Mouse (Mus musculus): Measurements from ENCODE around the gene Efcab7. TPM values are rescaled to one million over a fixed set of nuclear protein-coding genes. Genes with fewer than 3 reads are reported as not detected.

The Efcab7 gene
- total RNA-seq, 1 experiment from 2014 or later, result 5.9 TPM

- ATAC-seq (replicated peaks; ENCODE audit: insufficient number of reproducible peaks, low FRiP score, low TSS enrichment, poor library complexity, severe bottlenecking), result no peak
Observed at GRCm38 (mm10) chr4:99939711-99940505, 110.9 kb downstream of the Efcab7 start.

GRCm38 (mm10) chr4:99941655-99942414 is 112.8 kb downstream of the Efcab7 start:
- no peak for ATAC-seq (replicated peaks; ENCODE audit: insufficient number of reproducible peaks, low FRiP score, low TSS enrichment, poor library complexity, severe bottlenecking)

- no peak for ATAC-seq (replicated peaks; ENCODE audit: insufficient number of reproducible peaks, low FRiP score, low TSS enrichment, poor library complexity, severe bottlenecking)
Observed at GRCm38 (mm10) chr4:99944606-99945005, 115.6 kb downstream of the Efcab7 start.

DNA sequence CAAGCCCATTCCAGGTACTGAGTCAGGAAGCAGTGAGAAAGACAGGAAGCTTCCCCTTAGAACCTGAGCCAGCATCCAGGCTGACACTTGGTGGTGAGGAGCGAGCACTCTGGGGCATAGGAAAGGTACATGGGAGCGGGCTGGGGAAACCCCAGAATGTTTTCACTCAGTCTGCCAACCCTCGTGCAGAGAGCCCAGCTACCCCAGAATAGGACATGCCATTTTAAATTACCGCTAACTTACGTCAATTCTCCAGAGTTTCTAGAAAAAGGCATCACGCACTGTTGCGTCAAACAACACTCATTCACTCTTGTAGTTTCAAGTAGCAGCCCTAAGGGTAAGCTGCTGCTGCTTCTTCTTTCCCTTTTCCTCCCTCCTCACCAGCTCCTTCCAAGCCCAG is 116.0 kb downstream of the Efcab7 start:
- no peak for ATAC-seq (replicated peaks; ENCODE audit: insufficient number of reproducible peaks, low FRiP score, low TSS enrichment, poor library complexity, severe bottlenecking)

DNA sequence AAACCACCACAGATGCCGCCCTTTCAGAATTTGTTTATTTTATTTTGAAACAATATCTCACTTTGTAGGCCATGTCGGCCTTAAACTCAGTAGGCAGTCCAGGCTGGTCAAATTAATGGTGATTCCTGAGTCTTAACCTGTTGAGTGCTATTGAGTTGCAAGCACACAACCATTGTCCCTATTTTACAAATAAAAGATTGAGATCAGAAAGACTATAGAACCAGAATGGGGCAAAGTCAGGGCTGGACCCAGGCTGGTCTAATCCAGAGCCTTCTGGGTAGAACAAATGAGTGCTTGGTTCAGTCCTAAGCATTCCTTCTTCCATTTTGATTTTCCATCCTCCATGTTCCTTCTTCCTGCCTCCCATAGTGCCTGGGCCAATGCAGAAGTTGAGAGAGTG is 117.5 kb downstream of the Efcab7 start:
- ATAC-seq (replicated peaks; ENCODE audit: insufficient number of reproducible peaks, low FRiP score, low TSS enrichment, poor library complexity, severe bottlenecking), result no peak

GRCm38 (mm10) chr4:99947192-99947591 is 118.2 kb downstream of the Efcab7 start:
- ATAC-seq (replicated peaks; ENCODE audit: insufficient number of reproducible peaks, low FRiP score, low TSS enrichment, poor library complexity, severe bottlenecking), result no peak

- no peak for ATAC-seq (replicated peaks; ENCODE audit: insufficient number of reproducible peaks, low FRiP score, low TSS enrichment, poor library complexity, severe bottlenecking)
Observed at GRCm38 (mm10) chr4:99947896-99948295, 118.9 kb downstream of the Efcab7 start.

DNA sequence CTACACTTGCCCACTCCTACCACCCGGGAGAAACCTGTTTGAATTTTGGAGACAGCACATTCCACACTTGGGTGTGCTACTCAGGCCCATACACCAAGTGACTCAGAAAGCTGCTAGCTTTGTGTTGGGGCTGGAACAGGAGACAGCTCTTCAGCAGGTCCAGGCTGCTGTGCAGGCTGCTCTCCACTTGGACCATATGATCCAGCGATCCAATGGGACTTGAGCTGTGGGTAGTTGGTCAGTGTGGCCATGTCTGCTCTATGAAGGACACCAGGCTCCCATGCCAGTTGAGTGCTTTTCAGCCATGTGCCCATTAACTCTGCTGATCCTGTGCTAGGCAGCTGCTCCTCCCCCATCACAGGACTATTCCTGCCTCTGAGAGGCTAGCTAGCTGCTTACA is 124.9 kb downstream of the Efcab7 start:
- no peak for ATAC-seq (replicated peaks; ENCODE audit: insufficient number of reproducible peaks, low FRiP score, low TSS enrichment, poor library complexity, severe bottlenecking)

DNA sequence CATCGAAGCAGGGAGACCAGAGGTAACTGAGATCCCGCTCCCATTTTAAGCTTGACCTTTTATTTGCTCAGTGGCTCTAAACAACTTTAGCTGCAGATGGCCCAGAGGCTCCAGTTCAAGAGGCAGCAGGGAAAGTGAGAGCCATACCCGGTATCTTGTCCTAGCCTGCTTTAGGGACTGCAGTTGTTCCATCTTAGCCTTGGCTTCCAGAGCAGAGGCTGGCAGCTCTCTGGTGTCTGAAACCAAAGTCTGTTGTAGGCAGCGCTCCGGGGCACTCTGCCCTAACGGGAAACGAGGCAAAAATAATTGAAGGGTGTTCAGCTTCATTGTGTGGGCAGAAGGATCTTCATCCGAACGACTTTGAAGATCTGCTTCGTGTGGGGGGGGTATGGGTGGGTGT is 126.4 kb downstream of the Efcab7 start:
- no peak for ATAC-seq (replicated peaks; ENCODE audit: insufficient number of reproducible peaks, low FRiP score, low TSS enrichment, poor library complexity, severe bottlenecking)

GRCm38 (mm10) chr4:99957186-99957585 is 128.2 kb downstream of the Efcab7 start:
- ATAC-seq (replicated peaks; ENCODE audit: insufficient number of reproducible peaks, low FRiP score, low TSS enrichment, poor library complexity, severe bottlenecking), result no peak

DNA sequence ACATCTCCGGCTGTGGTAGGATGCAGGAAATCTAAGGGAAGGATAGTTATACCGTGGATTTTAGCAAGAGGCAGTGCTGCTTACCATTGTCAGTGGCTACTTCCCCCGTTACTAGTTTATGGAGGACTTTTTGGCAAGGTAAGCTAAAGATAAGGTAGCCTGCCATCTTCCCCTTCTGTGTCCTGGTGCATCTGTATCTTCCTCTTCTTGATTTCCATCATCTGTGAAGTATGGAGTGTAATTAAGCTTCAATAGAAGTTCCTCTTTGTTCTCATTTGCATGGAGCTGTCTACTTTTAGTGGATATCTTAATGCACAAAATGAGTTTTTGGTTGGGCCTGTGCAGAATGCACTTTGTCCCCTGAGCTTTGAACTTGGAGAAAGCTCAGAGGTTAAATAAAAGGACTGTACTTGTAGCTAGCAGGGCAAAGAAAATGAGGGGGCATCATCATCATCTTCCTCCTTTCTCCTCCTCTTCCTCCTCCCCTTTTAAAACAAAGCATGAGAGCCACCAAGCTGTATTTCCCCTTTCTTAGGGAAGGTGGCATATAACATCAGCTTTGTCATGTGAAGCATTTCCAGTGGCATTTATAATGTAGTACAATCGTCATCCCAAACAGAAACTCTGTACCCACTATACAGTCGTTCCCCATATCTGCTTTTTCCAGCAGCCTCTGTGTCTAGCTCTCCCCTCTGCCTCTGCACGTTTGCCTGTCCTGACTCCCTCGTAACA is 129.3 kb downstream of the Efcab7 start:
- no peak for ATAC-seq (replicated peaks; ENCODE audit: insufficient number of reproducible peaks, low FRiP score, low TSS enrichment, poor library complexity, severe bottlenecking)

GRCm38 (mm10) chr4:99959308-99959707 is 130.3 kb downstream of the Efcab7 start:
- ATAC-seq (replicated peaks; ENCODE audit: insufficient number of reproducible peaks, low FRiP score, low TSS enrichment, poor library complexity, severe bottlenecking), result no peak

Other genes with a start within 250 kb of the Efcab7 start
- gene Foxd3, start 172.9 kb upstream of the Efcab7 start, total RNA-seq (2017), result not detected in 3 replicates
- 4.4 to 9.5 TPM (median 4.9 TPM) in 3 replicates for gene Alg6, start 113.5 kb upstream of the Efcab7 start, total RNA-seq (2017)
- gene Pgm1, start 100.2 kb downstream of the Efcab7 start, total RNA-seq (2017), result 11.8 to 18.0 TPM (median 14.0 TPM) in 3 replicates
- 6.0 to 8.1 TPM (median 8.1 TPM) in 3 replicates for gene Itgb3bp, start 100.6 kb downstream of the Efcab7 start, total RNA-seq (2017)